Mouse (Mus musculus): Measurements from ENCODE around the gene Rabggta. TPM values are rescaled to one million over a fixed set of nuclear protein-coding genes. Genes with fewer than 3 reads are reported as not detected.

Gene Rabggta
- 27.2 and 36.8 TPM in 2 replicates for total RNA-seq (2017)

DNA sequence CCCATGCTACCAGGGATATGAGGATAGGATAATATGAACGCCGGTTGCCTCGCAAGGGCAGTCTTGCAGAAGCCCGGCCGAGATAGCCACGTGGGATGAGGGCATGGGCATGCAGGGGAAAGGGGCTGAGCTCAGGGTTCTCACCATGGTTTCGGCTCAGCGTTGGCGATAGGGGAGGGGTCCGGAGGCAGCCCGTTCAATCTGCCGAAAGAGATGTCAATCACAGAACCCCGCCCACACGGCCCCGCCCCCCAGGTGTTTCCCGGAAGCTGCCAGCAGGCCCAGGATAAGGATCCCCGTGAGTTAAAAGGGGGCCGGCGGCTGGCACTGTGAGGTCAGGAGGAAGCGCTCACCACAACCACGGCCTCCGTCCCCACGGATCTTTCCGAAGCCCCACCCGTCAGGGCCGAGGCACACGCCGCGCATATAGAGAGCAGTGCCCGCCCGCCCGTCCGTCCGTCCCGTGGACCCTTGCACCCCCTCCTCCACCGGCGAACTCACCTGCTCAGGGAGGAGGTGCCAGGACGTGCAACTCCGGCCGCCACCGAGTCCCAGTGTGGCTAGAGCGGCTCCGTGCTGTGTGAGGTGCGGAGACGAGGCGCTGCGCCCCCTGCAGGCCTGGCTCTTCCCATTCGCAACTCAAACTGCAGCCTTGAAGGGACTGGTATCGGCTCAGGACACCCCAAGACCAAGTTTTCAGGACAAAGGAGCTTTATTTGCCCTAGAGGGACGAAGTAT, at the start of gene Rabggta:
Rabggta (minus strand) TSS at position 564 of the 738 bp plus-strand sequence.
- peak; percentile 72 for ATAC-seq (ENCODE audit: extremely low read depth, insufficient number of reproducible peaks, low FRiP score, poor library complexity, severe bottlenecking)

DNA sequence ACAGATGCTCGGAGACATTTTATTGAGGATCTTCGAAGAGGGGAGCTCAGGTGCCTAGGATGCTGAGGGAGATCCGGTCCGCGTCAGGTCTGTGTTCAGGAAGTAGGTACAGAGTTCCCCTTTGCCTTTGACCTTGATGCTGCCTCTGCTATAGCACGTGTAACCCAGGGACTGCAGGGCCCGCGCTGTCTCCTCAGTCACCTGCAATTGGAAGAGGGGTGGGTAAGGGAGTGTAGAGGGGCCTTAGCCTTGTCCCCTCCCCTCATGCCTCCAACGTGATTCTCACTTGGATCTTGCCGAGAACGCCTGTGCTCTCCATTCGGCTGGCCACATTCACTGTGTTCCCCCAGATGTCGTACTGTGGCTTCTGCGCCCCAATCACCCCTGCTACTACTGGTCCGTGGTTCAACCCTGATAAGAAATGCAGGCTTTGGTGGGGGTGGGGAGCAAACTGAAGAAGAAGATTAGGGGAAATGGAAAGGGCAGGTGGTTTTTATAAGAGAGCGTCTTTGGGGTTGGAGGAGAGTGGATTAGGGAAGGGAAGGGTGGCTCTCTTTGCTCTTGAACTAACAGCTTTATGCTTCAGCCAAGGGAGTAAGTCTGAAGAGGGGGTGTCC, 47.1 kb upstream of the Rabggta start:
- no peak for ATAC-seq (ENCODE audit: extremely low read depth, insufficient number of reproducible peaks, low FRiP score, poor library complexity, severe bottlenecking)

DNA sequence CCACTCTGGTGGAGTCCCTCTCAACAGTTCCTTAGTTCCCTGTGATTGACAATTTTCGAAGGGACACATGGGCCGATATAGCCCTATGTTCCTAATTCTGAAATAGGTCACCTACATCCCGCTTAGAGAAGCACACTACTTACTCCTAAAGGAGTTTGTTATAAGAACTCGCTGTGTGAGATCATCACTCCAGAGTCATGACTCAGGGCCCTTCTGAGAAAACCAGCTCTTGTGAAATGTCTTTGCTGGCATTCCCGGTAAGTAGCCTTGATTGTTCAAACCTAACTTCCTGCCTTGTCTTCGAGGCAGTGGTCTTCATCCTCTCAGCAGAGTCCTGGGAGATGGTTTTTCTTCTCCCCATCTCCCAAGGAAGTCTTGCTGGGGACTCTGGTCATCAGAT, 46.5 kb upstream of the Rabggta start:
- ATAC-seq (ENCODE audit: extremely low read depth, insufficient number of reproducible peaks, low FRiP score, poor library complexity, severe bottlenecking): no peak

- ATAC-seq (ENCODE audit: extremely low read depth, insufficient number of reproducible peaks, low FRiP score, poor library complexity, severe bottlenecking): peak; percentile 53
These were observed 45.7 kb upstream of the Rabggta start for GRCm38 (mm10) chr14:55767519-55768414.

DNA sequence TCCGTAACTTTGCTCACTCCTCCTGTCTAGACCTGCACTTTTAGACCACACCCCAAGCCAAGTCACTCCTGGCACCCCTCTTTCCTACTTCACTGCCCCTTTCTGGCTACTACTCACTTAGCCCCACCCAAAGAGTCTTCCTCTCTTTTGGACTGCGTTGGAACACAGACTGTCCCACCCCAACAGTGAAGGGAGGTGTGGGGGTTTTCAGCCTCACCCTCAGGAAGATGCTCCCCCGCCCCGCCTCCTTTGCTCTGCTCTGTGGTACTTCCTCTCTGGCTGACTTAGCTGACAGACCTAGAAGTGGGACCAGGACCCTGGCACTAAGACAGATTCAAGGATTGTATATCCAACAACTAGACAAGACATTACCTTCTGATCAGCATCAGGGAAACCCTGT, 43.6 kb upstream of the Rabggta start, which contains the start of gene Ltb4r1:
Ltb4r1 (plus strand) TSS at position 267 of the 400 bp plus-strand sequence.
- ATAC-seq (ENCODE audit: extremely low read depth, insufficient number of reproducible peaks, low FRiP score, poor library complexity, severe bottlenecking): peak; percentile 14; the same call in 1 of the 2 replicates

DNA sequence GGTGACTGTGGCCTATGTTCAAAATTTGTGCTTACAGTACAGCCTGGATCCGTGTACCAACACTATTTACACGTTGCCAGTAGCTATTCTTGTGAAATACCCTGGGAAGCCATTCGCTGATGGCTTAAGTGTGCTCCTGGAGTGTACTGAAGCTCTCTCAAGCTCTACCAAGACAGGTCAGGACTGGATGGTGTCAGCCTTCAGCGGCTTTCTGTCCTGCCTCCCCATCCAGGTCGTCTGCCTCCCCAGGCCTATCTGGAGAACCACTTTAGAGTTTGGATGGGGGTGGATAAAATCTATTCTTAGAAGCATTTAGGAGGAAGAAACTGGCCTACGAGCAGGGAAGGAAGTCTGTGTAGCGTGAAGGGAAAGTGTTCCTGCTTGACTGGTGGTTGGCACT, 41.1 kb upstream of the Rabggta start:
- no peak for ATAC-seq (ENCODE audit: extremely low read depth, insufficient number of reproducible peaks, low FRiP score, poor library complexity, severe bottlenecking)

DNA sequence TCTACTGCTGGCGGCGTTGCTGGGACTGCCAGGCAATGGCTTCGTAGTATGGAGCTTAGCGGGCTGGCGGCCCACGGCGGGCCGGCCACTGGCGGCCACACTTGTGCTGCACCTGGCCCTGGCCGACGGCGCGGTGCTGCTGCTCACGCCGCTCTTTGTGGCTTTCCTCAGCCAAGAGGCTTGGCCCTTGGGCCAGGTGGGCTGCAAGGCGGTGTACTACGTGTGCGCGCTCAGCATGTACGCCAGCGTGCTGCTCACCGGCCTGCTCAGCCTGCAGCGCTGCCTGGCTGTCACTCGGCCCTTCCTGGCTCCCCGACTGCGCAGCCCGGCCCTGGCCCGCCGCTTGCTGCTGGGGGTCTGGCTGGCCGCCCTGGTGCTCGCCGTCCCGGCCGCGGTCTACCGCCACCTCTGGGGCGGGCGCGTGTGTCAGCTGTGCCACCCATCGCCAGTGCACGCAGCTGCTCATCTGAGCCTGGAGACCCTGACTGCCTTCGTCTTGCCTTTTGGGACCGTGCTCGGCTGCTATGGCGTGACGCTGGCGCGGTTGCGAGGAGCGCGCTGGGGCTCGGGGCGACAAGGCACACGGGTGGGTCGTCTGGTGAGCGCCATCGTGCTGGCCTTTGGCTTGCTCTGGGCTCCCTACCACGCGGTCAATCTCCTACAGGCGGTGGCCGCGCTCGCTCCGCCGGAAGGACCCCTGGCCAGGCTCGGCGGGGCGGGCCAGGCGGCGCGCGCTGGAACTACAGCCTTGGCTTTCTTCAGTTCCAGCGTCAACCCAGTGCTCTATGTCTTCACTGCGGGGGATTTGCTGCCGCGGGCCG, 40.1 kb upstream of the Rabggta start:
- no peak for ATAC-seq (ENCODE audit: extremely low read depth, insufficient number of reproducible peaks, low FRiP score, poor library complexity, severe bottlenecking)

DNA sequence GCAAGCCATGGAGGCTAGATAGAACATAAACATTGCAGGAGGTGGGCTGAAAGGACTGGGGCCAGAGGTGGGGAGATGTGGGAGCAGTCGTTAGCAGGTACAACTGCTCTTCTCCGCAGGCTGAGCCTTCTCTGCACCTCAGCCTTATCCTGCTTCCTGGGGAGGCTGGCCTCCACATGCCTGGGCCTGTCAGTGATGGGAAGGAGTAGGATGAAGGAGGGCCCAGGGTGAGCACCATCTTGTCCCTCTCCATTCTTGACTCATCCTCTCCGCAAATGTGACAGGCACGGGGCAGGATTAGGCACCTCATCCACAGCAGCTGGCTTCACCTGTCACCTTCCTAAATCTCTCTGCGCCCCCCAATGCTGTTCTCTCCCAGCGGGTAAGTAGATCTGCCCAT, 39.1 kb upstream of the Rabggta start, which contains the start of gene Ltb4r2:
Ltb4r2 (plus strand) TSS at position 266 of the 400 bp plus-strand sequence.
- no peak for ATAC-seq (ENCODE audit: extremely low read depth, insufficient number of reproducible peaks, low FRiP score, poor library complexity, severe bottlenecking)

DNA sequence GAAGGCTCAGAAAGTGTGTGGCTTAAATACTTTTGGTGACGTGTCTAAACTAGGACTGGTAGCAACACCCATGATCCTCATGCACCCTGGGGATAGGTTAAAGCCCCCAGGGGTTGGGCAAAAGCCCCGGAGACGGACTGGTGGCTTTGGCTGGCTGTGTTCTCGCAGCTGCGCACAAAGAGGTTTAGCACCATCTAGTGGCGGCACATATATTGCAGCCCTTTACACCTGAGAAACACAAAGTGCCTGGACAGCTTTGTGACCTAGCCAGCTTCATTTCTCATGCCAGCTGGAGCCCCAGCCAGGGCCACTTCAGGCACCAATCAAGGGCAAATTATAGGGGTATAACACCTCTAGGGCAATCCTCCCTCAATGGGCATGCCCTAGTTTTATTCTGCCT, 38.1 kb upstream of the Rabggta start:
- peak; percentile 43 for ATAC-seq (ENCODE audit: extremely low read depth, insufficient number of reproducible peaks, low FRiP score, poor library complexity, severe bottlenecking)

DNA sequence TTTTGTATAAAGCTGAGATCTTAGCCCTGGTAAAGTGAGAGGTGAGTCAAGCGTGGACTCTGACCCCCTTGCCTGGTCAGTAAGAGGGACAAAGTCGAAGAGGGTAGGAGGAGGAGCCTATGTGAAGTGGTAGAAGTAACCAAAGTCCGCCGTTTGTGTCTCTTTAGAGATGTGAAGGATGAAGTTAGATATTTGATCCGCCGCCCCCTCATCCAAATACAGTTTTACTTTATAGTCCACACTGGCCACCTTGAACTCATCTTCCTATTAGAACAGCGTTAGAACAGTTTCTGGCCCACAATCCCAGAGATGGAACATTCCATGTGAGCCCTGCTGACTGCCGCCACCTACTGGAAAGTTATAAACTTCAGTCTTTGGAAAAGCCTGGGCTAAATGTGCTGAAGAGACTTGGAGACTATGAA, 36.3 kb upstream of the Rabggta start, which contains the start of gene Cideb:
Cideb (minus strand) TSS at position 96 of the 422 bp plus-strand sequence.
- no peak for ATAC-seq (ENCODE audit: extremely low read depth, insufficient number of reproducible peaks, low FRiP score, poor library complexity, severe bottlenecking)

DNA sequence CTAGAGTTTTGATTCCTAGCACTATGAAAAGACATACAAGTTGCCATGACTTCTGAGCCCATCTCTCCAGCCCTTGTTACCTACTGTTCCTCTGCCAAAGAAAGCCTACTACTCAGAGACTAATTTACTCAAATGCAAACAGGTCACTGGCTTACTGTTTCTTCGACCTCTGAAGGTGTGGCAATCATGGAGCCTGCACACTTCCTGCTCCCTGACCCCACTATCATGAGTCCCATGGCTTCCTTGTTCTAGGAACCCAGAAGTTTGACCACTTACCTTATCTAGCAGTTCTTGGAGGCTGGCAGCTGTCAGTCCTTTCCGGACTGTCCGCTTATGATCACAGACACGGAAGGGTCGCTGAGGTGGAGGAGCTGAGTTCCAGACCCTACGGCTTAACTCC, 35.5 kb upstream of the Rabggta start:
- ATAC-seq (ENCODE audit: extremely low read depth, insufficient number of reproducible peaks, low FRiP score, poor library complexity, severe bottlenecking): no peak

DNA sequence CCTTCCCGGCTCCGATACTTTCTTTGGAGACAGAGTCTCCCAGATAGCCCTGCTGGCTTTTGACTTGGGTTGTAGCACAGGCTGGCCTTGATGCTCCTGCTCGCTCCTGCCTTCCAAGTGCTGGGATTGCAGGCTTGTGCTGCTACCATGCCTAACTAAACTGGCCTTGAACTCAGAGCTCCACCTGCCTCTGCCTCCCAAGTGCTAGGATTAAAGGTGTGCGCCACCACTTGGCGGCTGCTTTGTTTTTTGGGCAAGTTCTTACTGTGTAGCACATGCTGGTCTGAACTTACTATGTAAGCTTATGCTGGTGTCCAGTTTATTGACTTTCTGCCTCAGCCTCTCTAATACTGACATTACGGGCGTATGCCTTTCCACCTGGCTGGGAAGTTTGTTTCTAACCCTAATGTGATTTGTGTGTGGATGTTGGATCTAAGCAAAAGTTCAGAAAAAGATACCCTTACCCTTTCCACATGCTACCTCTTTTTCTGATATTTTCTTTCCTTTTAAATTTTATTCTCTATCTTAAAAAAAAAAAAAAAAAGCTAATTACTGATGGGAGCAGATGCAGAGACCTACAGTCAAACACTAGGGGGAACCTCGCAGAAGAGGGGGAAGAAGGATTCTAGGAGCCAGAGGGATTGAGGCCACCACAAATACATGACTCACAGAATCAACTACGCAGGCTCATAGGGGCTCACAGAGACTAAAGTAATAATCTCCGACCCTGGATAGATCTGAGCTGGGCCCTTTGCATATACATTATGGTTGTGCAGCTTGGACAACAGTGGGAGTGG, 25.2 kb upstream of the Rabggta start:
- ATAC-seq (ENCODE audit: extremely low read depth, insufficient number of reproducible peaks, low FRiP score, poor library complexity, severe bottlenecking): no peak

DNA sequence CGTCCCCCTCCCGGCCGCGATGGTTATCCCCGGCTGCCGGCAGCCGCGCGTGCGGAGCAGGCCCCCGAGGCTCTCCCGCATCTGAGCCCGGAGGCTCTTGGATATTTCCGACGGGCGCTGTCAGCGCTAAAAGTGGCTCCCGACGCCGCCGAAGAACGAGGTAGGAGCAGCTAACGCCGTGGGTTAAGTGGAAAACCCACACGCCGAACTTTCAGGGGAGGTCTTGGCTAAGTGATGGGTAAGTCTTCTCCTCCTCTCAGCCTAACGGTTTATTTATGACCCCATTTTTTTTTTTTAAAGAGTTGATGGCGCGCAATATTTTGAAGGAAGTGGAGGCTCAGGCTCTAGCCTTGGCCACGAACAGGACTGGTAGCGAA, 23.8 kb upstream of the Rabggta start:
- ATAC-seq (ENCODE audit: extremely low read depth, insufficient number of reproducible peaks, low FRiP score, poor library complexity, severe bottlenecking): no peak

DNA sequence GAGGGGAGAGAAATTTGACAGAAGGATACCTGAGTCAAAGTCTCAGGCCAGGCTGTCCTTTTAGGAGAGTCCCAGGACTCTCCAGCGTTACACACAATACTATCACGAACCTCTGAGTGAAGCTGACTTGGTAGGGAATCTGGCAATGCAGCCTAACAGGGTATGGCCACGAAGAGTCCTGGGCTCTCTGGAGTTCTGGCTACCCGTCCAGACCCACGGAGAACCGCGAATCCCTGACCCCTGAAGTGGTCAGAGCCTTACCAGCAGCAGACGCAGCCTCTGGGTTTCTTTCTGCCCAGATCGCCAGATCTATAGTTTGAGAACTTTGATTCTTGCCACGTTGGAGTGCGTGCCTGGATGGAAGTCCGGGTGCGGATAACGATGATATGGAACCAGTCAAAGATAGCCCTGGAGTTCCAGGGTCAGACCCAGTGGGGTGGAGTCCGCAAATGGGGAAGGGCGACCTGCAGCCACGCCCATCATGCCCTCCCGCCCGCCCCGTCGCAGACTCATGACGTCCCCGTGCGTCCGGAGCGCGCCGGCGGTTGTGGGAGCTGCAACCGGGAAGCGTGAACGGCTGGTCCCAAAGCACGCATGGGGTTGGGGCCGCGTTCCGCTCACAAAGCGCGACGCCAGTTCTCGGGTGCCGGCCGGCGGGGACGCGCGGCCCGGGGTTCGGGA, 23.3 kb upstream of the Rabggta start, which contains the start of the genes Dhrs1 and Nop9:
Dhrs1 (minus strand) TSS at position 511 of the 681 bp plus-strand sequence.
Nop9 (plus strand) TSS at position 514 of the 681 bp plus-strand sequence.
- peak; percentile 78 for ATAC-seq (ENCODE audit: extremely low read depth, insufficient number of reproducible peaks, low FRiP score, poor library complexity, severe bottlenecking)

- ATAC-seq (ENCODE audit: extremely low read depth, insufficient number of reproducible peaks, low FRiP score, poor library complexity, severe bottlenecking): peak; percentile 85
These were observed 21.6 kb upstream of the Rabggta start for GRCm38 (mm10) chr14:55743711-55744110.

DNA sequence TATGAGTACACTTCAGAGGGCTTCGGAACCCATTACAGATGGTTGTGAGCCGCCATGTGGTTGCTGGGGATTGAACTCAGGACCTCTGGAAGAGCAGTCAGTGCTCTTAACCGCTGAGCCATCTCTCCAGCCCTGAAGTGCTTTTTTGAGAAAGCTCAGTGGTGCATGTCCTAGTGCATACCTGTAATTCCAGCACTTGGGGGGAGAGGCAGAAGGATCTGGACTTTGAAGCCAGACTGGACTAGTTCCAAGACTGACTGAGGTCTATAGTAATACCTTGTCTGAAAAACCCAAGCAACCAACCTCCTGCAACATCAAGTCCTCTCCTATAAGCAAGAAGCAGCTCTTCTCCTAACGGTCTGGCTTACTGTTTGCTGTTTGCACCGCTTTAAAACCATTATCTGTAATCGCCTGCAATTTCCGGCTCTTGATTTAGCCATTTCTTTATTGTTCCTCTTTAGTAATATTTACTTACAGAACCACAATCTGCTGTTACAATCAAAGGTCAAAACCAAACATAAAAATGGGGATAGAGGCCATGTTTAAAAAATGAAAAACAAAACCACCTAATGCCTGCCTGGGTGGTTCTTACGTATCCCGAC, 15.1 kb upstream of the Rabggta start:
- no peak for ATAC-seq (ENCODE audit: extremely low read depth, insufficient number of reproducible peaks, low FRiP score, poor library complexity, severe bottlenecking)

DNA sequence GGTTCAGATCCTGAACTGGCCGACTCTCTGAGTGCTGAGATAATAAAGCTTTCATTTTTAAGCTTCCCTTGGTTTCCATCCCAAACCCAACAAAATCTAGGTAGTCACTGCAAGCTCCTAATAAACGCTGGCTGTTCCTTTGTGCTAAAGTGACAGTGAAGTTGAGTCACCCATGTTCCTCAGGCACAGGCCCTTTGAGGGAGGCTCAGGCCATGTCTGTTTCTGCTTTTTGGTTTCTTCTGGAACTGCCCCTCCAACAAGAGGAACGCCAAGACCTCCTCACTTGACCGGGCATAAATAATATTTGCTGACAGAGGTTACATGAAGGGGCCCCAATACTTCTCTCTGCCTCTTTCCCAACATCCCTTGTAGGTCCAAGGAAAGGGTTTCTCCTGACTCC, 13.7 kb upstream of the Rabggta start:
- ATAC-seq (ENCODE audit: extremely low read depth, insufficient number of reproducible peaks, low FRiP score, poor library complexity, severe bottlenecking): no peak

All from neutrophil, adult 5-6 weeks (primary cell).